Mouse (Mus musculus) megakaryocyte, embryonic 14.5 days (primary cell): Measurements from ENCODE around the gene Zfp609.

Source experiments
- FLI1 ChIP-seq: IDR thresholded peaks from 2 replicates; pipeline ENCODE4 v1.6.1; 2012; ENCODE audit warnings: low read length, inconsistent platforms, mixed read lengths
- GATA1 ChIP-seq: IDR thresholded peaks from 3 replicates; pipeline ENCODE4 v1.6.1; 2012; ENCODE audit warnings: mixed read lengths, low read length, inconsistent platforms, borderline replicate concordance

- TF ChIP-seq GATA1 (no peak), FLI1 (no peak)
Measured at GRCm38 (mm10) chr9:65725291-65725622, 102.1 kb downstream of the Zfp609 start.
